Comparison of ENCODE assay signal across 8 mouse cellular contexts in genomic region chr11:93996306-93997140, GRCm38 (mm10). TPM values are rescaled to one million over a fixed set of nuclear protein-coding genes. Genes with fewer than 3 reads are reported as not detected.
DNase-seq lines count a peak whose midpoint lies in the region; ATAC-seq lines count a peak whose summit lies in the region.

No protein-coding gene starts in this region.

- H3K4me1 ChIP-seq in intestine, embryonic 14.5 days (replicated peaks; ENCODE audit: control insufficient read depth, insufficient read depth, low read length): peaks cover 16% of the 10 kb centered on the region
- peaks cover 5% of the 10 kb centered on the region for H3K4me1 ChIP-seq in limb, embryonic 11.5 days (ENCODE audit: control insufficient read depth, insufficient read depth, low read length)
- peaks cover 29% of the 10 kb centered on the region for H3K4me1 ChIP-seq in midbrain, embryonic 12.5 days

- peak overlapping the region; percentile 95 for H3K4me3 ChIP-seq in intestine, embryonic 14.5 days (ENCODE audit: low read depth, low read length)
- H3K4me3 ChIP-seq in limb, embryonic 11.5 days (ENCODE audit: low read depth, low read length): peak overlapping the region; percentile 77
- peak overlapping the region; percentile 93 for H3K4me3 ChIP-seq in midbrain, embryonic 12.5 days

- ATAC-seq in intestine, embryonic 14.5 days (replicated peaks; ENCODE audit: low FRiP score, low TSS enrichment, low read depth): no peak; the same call in 1 of the 2 replicates
- ATAC-seq in limb, embryonic 11.5 days (ENCODE audit: insufficient number of reproducible peaks, low FRiP score, low TSS enrichment, low read depth): peak; percentile 60
- no peak; the same call in 1 of the 2 replicates for ATAC-seq in midbrain, embryonic 12.5 days (ENCODE audit: low FRiP score, low read depth)

- no peaks in the 10 kb centered on the region for H3K36me3 ChIP-seq in intestine, embryonic 14.5 days (ENCODE audit: control insufficient read depth, insufficient read depth, low read length)
- H3K36me3 ChIP-seq in limb, embryonic 11.5 days (ENCODE audit: control insufficient read depth, insufficient read depth, low read length): no peaks in the 10 kb centered on the region
- no peaks in the 10 kb centered on the region for H3K36me3 ChIP-seq in midbrain, embryonic 12.5 days

- peak overlapping the region; percentile 94 for H3K27ac ChIP-seq in intestine, embryonic 14.5 days (ENCODE audit: low read depth)
- peak overlapping the region; percentile 72 for H3K27ac ChIP-seq in limb, embryonic 11.5 days (replicated peaks; ENCODE audit: low read depth, low read length)
- peak overlapping the region; percentile 94 for H3K27ac ChIP-seq in midbrain, embryonic 12.5 days (replicated peaks)

- no peaks in the 10 kb centered on the region for H3K27me3 ChIP-seq in intestine, embryonic 14.5 days (replicated peaks; ENCODE audit: control insufficient read depth, insufficient read depth, low read length)
- no peaks in the 10 kb centered on the region for H3K27me3 ChIP-seq in limb, embryonic 11.5 days (ENCODE audit: control insufficient read depth, insufficient read depth, low read length)
- no peaks in the 10 kb centered on the region for H3K27me3 ChIP-seq in midbrain, embryonic 12.5 days

- peak overlapping the region; percentile 81 for H3K9ac ChIP-seq in intestine, embryonic 14.5 days (ENCODE audit: low read length)
- H3K9ac ChIP-seq in limb, embryonic 11.5 days (ENCODE audit: low read length): peak overlapping the region; percentile 87
- peak overlapping the region; percentile 92 for H3K9ac ChIP-seq in midbrain, embryonic 12.5 days (replicated peaks)

- no peaks in the 10 kb centered on the region for H3K9me3 ChIP-seq in intestine, embryonic 14.5 days (ENCODE audit: control insufficient read depth, low read length)
- no peaks in the 10 kb centered on the region for H3K9me3 ChIP-seq in limb, embryonic 11.5 days (ENCODE audit: control insufficient read depth, low read length)
- H3K9me3 ChIP-seq in midbrain, embryonic 12.5 days: no peaks in the 10 kb centered on the region

- peak; percentile 13 to 51 for DNase-seq in urinary bladder, adult 18-20 months (ENCODE audit: low spot score in 2 of 2)
- no peak for DNase-seq in urinary bladder, postnatal 10 days (ENCODE audit: low spot score)
- DNase-seq in embryo, embryonic 11 days: peak; percentile 68
- DNase-seq in gastrocnemius, postnatal 25 days: peak; percentile 72
- DNase-seq in intestine, embryonic 14.5 days (ENCODE audit: low spot score): peak; percentile 82
- peak; percentile 75 for DNase-seq in limb, embryonic 11.5 days (ENCODE audit: low spot score)
- peak; percentile 29 to 36 for DNase-seq in spleen, postnatal 14 days (ENCODE audit: low spot score in 2 of 2)

- peak overlapping the region; percentile 72 for H3K4me2 ChIP-seq in intestine, embryonic 14.5 days (ENCODE audit: low read length)
- H3K4me2 ChIP-seq in limb, embryonic 11.5 days (ENCODE audit: low read depth, severe bottlenecking): peak overlapping the region; percentile 91
- peak overlapping the region; percentile 97 for H3K4me2 ChIP-seq in midbrain, embryonic 12.5 days (replicated peaks)

- WGBS in intestine, embryonic 14.5 days: under 1% methylated on average over 57 of the region's 58 CpGs
- under 1% methylated on average over 58 of the region's 58 CpGs for WGBS in limb, embryonic 11.5 days
- under 1% methylated on average over 58 of the region's 58 CpGs for WGBS in midbrain, embryonic 12.5 days

RNA-seq across cellular contexts. Expression of gene Spag9, which starts 0.6 kb away (rescaled TPM):
- total RNA-seq in gastrocnemius, postnatal 25 days (2021): 100 to 1,000 TPM; 132 to 134 TPM
- polyA plus RNA-seq in intestine, embryonic 14.5 days (2014; fragmentation: Nextera tagmentation; extraction: Ambion mirVana): 50.0 and 50.9 TPM in 2 replicates
- polyA plus RNA-seq in limb, embryonic 11.5 days (2014; fragmentation: Nextera tagmentation; extraction: Ambion mirVana): 36.2 and 37.0 TPM in 2 replicates
- 134 and 147 TPM in 2 replicates for polyA plus RNA-seq in midbrain, embryonic 12.5 days (2016; fragmentation: Nextera tagmentation; extraction: Ambion mirVana)

RNA-seq across cellular contexts. Expression of gene Nme1, which starts 28.2 kb away (rescaled TPM):
- 10 to 100 TPM; 14.7 to 22.5 TPM for total RNA-seq in gastrocnemius, postnatal 25 days (2021)
- 194 and 208 TPM in 2 replicates for polyA plus RNA-seq in intestine, embryonic 14.5 days (2014; fragmentation: Nextera tagmentation; extraction: Ambion mirVana)
- polyA plus RNA-seq in limb, embryonic 11.5 days (2014; fragmentation: Nextera tagmentation; extraction: Ambion mirVana): 259 and 269 TPM in 2 replicates
- 217 and 227 TPM in 2 replicates for polyA plus RNA-seq in midbrain, embryonic 12.5 days (2016; fragmentation: Nextera tagmentation; extraction: Ambion mirVana)

RNA-seq across cellular contexts. Expression of gene Gm20390, which starts 28.4 kb away (rescaled TPM):
- 10 to 100 TPM; 17.4 to 19.1 TPM for total RNA-seq in gastrocnemius, postnatal 25 days (2021)
- 465 and 494 TPM in 2 replicates for polyA plus RNA-seq in intestine, embryonic 14.5 days (2014; fragmentation: Nextera tagmentation; extraction: Ambion mirVana)
- 488 and 505 TPM in 2 replicates for polyA plus RNA-seq in limb, embryonic 11.5 days (2014; fragmentation: Nextera tagmentation; extraction: Ambion mirVana)
- polyA plus RNA-seq in midbrain, embryonic 12.5 days (2016; fragmentation: Nextera tagmentation; extraction: Ambion mirVana): 340 and 352 TPM in 2 replicates

RNA-seq across cellular contexts. Expression of gene Nme2, which starts 40.5 kb away (rescaled TPM):
- total RNA-seq in gastrocnemius, postnatal 25 days (2021): 100 to 1,000 TPM; 496 to 573 TPM
- 270 and 272 TPM in 2 replicates for polyA plus RNA-seq in intestine, embryonic 14.5 days (2014; fragmentation: Nextera tagmentation; extraction: Ambion mirVana)
- polyA plus RNA-seq in limb, embryonic 11.5 days (2014; fragmentation: Nextera tagmentation; extraction: Ambion mirVana): 210 and 214 TPM in 2 replicates
- polyA plus RNA-seq in midbrain, embryonic 12.5 days (2016; fragmentation: Nextera tagmentation; extraction: Ambion mirVana): 106 and 110 TPM in 2 replicates
